In genomic region chr10:4046496-4046895, GRCm38 (mm10) we compare ENCODE assay signal across 14 mouse cellular contexts.
DNase-seq lines count a peak whose midpoint lies in the region; ATAC-seq and TF ChIP-seq lines count a peak whose summit lies in the region.
"Had no signal": no experiment of that assay in that cellular context is flagged by ENCODE, and none has a peak within 500 bp of the region (broad histone marks: within the 10 kb centered on the region; RNA-seq: fewer than 3 reads in every experiment).

No protein-coding gene starts in this region.

- H3K27ac ChIP-seq in kidney, embryonic 14.5 days (ENCODE audit: low read depth, low read length), result no peak overlapping the region
- H3K27ac ChIP-seq in heart, postnatal 0 days (ENCODE audit: low read depth), result peak overlapping the region; percentile 71
- no peak overlapping the region for H3K27ac ChIP-seq in midbrain, embryonic 16.5 days (ENCODE audit: low read length)
- H3K27ac ChIP-seq: limb, embryonic 12.5 days had no signal

- no peak for TF ChIP-seq CTCF in heart, postnatal 0 days (IDR thresholded peaks at IDR 0.05; ENCODE audit: low read depth)

- peaks cover 13% of the 10 kb centered on the region; the same call in 1 of the 2 replicates for H3K36me3 ChIP-seq in kidney, embryonic 14.5 days (ENCODE audit: control insufficient read depth, insufficient read depth, low read length)
- no peaks in the 10 kb centered on the region for H3K36me3 ChIP-seq in heart, postnatal 0 days (replicated peaks; ENCODE audit: control insufficient read depth, insufficient read depth, low read length)
- H3K36me3 ChIP-seq in midbrain, embryonic 16.5 days (ENCODE audit: control insufficient read depth, insufficient read depth, low read length), result no peaks in the 10 kb centered on the region
- H3K36me3 ChIP-seq: limb, embryonic 12.5 days had no signal

- no peaks in the 10 kb centered on the region for H3K9me3 ChIP-seq in kidney, embryonic 14.5 days (ENCODE audit: control insufficient read depth, low read length)
- H3K9me3 ChIP-seq in heart, postnatal 0 days (replicated peaks; ENCODE audit: control insufficient read depth, low read length), result no peaks in the 10 kb centered on the region
- H3K9me3 ChIP-seq in midbrain, embryonic 16.5 days (replicated peaks; ENCODE audit: control insufficient read depth, low read length, poor library complexity, severe bottlenecking), result no peaks in the 10 kb centered on the region
- H3K9me3 ChIP-seq: limb, embryonic 12.5 days had no signal

- no peak overlapping the region for H3K4me3 ChIP-seq in kidney, embryonic 14.5 days (ENCODE audit: low read length)
- H3K4me3 ChIP-seq in heart, postnatal 0 days (ENCODE audit: low read depth, low read length), result no peak overlapping the region
- H3K4me3 ChIP-seq in midbrain, embryonic 16.5 days (ENCODE audit: low read depth, low read length), result no peak overlapping the region
- H3K4me3 ChIP-seq: erythroblast, embryonic 14.5 days; limb, embryonic 12.5 days had no signal

- TF ChIP-seq EP300 in heart, postnatal 0 days (IDR thresholded peaks at IDR 0.05; ENCODE audit: low read depth), result no peak

- no peak for ATAC-seq in kidney, embryonic 14.5 days (ENCODE audit: low FRiP score, low TSS enrichment)
- 0 out of 2 replicates have a peak, but pooled peaks have one; percentile 4 for ATAC-seq in heart, postnatal 0 days (ENCODE audit: insufficient read depth, low read depth)
- ATAC-seq in midbrain, embryonic 16.5 days, result no peak

- H3K4me2 ChIP-seq in kidney, embryonic 14.5 days (replicated peaks; ENCODE audit: low read depth, low read length), result no peak overlapping the region
- 0 out of 2 replicates have a peak overlapping the region, but pooled peaks have one; percentile 25 for H3K4me2 ChIP-seq in heart, postnatal 0 days (ENCODE audit: low read depth, low read length)
- H3K4me2 ChIP-seq in midbrain, embryonic 16.5 days (ENCODE audit: low read length), result no peak overlapping the region
- H3K4me2 ChIP-seq: limb, embryonic 12.5 days had no signal

- H3K27me3 ChIP-seq in kidney, embryonic 14.5 days (ENCODE audit: control insufficient read depth, insufficient read depth, low read length), result no peaks in the 10 kb centered on the region
- no peaks in the 10 kb centered on the region for H3K27me3 ChIP-seq in heart, postnatal 0 days (ENCODE audit: control insufficient read depth, insufficient read depth, low read length)
- no peaks in the 10 kb centered on the region for H3K27me3 ChIP-seq in midbrain, embryonic 16.5 days (ENCODE audit: control insufficient read depth, insufficient read depth, low read depth, low read length)
- H3K27me3 ChIP-seq: limb, embryonic 12.5 days had no signal

- DNase-seq in kidney, adult 11 months, result peak; percentile 11
- DNase-seq in brain, adult 2 months (ENCODE audit: low read depth, low spot score), result peak; percentile 10
- DNase-seq in heart, postnatal 0 days (ENCODE audit: low spot score), result no peak
- peak; percentile 24 for DNase-seq in lung, postnatal 10 days
- DNase-seq in adrenal gland, postnatal 4 days (ENCODE audit: low spot score in 2 of 2), result no peak
- no peak for DNase-seq in thymus, postnatal 14 days
- DNase-seq: adrenal gland, adult 8-10 months; cerebellum, adult 9-10 months; right cerebral cortex, postnatal 25 days; thymus, adult 2 months had no signal

- H3K4me1 ChIP-seq in kidney, embryonic 14.5 days (ENCODE audit: control insufficient read depth, insufficient read depth, low read length), result no peaks in the 10 kb centered on the region
- H3K4me1 ChIP-seq in heart, postnatal 0 days (ENCODE audit: control insufficient read depth, insufficient read depth), result no peaks in the 10 kb centered on the region
- no peaks in the 10 kb centered on the region for H3K4me1 ChIP-seq in midbrain, embryonic 16.5 days (ENCODE audit: control insufficient read depth, insufficient read depth, low read length)
- H3K4me1 ChIP-seq: limb, embryonic 12.5 days had no signal

- no peak overlapping the region for H3K9ac ChIP-seq in kidney, embryonic 14.5 days (ENCODE audit: low read depth, low read length)
- no peak overlapping the region for H3K9ac ChIP-seq in heart, postnatal 0 days (replicated peaks; ENCODE audit: low read depth, low read length)
- H3K9ac ChIP-seq in midbrain, embryonic 16.5 days (ENCODE audit: low read depth, low read length), result no peak overlapping the region
- H3K9ac ChIP-seq: limb, embryonic 12.5 days had no signal

- 63% methylated on average over 4 of the region's 4 CpGs for WGBS in kidney, embryonic 14.5 days
- WGBS in heart, postnatal 0 days, result 34% methylated on average over 4 of the region's 4 CpGs
- WGBS in midbrain, embryonic 16.5 days, result 77% methylated on average over 4 of the region's 4 CpGs

Comparison
In these comparisons a context has a peak if more than half of its experiments do, and no peak if none do; other contexts are left out.
1. DNase-seq: peak in kidney, adult 11 months (single experiment), brain, adult 2 months (single experiment) and lung, postnatal 10 days (single experiment); none in heart, postnatal 0 days (single experiment), adrenal gland, postnatal 4 days (0 of 2) and thymus, postnatal 14 days (single experiment).